29 mouse cellular contexts compared by ENCODE assay signal in the genomic region with DNA sequence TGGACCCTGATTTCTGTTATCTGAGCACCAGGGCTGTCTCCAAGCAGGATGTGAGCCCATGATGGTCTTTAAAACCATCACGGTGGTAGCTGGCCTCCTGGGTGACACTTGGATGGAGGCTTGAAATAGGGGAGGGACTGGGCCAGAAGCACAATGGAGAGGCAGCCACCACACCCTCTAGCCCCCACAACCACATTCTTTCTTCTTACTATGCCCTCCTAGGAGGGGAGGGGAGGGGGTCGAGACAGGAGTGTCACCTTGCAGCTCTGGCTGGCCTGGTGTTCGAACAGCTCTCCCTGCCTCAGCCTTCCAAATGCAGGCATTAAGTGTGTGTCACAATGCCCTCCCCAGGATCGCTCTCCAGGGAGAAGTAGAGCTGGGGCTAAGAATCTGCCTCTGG. TPM values are rescaled to one million over a fixed set of nuclear protein-coding genes. Genes with fewer than 3 reads are reported as not detected.
A peak's percentile ranks its signal among the peaks of the same experiment; 100 is the strongest.
DNase-seq lines count a peak whose midpoint lies in the region; ATAC-seq and TF ChIP-seq lines count a peak whose summit lies in the region.
"Had no signal": no experiment of that assay in that cellular context is flagged by ENCODE, and none has a peak within 500 bp of the region (broad histone marks: within the 10 kb centered on the region; RNA-seq: fewer than 3 reads in every experiment).

No protein-coding gene starts in this region.

- no peak for TF ChIP-seq CTCF in ES-Bruce4 (IDR thresholded peaks at IDR 0.05; ENCODE audit: low read depth, low read length)

- TF ChIP-seq EP300 in ES-Bruce4 (IDR thresholded peaks at IDR 0.05; ENCODE audit: insufficient read depth, low read depth, low read length), result peak; percentile 63; the same call in 1 of the 2 replicates

- TF ChIP-seq POLR2A in ES-Bruce4 (IDR thresholded peaks at IDR 0.05; ENCODE audit: insufficient read depth, low read length), result no peak

- no peak for DNase-seq in liver, embryonic 11.5 days (ENCODE audit: low spot score)
- DNase-seq in ZHBTc4 (ENCODE audit: low read depth, low spot score), result peak; percentile 48
- DNase-seq in heart, embryonic 10.5 days (ENCODE audit: low spot score), result no peak
- DNase-seq: adrenal gland, postnatal 14 days; cerebellum, adult 11-12 months; cerebellum, adult 9-11 months; gastrocnemius, postnatal 14 days; kidney, adult 8-10 months; kidney, postnatal 4 days; layer of hippocampus, postnatal 36 days; lung, postnatal 14 days; retina, postnatal 1 day; right cerebral cortex, postnatal 14 days; thymus, postnatal 14 days had no signal

- peaks cover 69% of the 10 kb centered on the region for H3K36me3 ChIP-seq in liver, embryonic 12.5 days
- H3K36me3 ChIP-seq in liver, embryonic 11.5 days (ENCODE audit: control insufficient read depth, insufficient read depth, low read length), result peaks cover 40% of the 10 kb centered on the region
- H3K36me3 ChIP-seq in ES-Bruce4 (ENCODE audit: control insufficient read depth, insufficient read depth, low read length, poor library complexity, severe bottlenecking), result peaks cover 19% of the 10 kb centered on the region
- peaks cover 69% of the 10 kb centered on the region for H3K36me3 ChIP-seq in liver, embryonic 15.5 days (replicated peaks)
- H3K36me3 ChIP-seq in heart, embryonic 10.5 days, result peaks cover 38% of the 10 kb centered on the region
- no peaks in the 10 kb centered on the region for H3K36me3 ChIP-seq in forebrain, embryonic 15.5 days
- H3K36me3 ChIP-seq in hindbrain, embryonic 13.5 days, result peaks cover 8% of the 10 kb centered on the region

- peak overlapping the region; percentile 82 for H3K4me3 ChIP-seq in liver, embryonic 12.5 days
- H3K4me3 ChIP-seq in liver, embryonic 11.5 days (ENCODE audit: low read depth, low read length), result no peak overlapping the region
- no peak overlapping the region for H3K4me3 ChIP-seq in ES-Bruce4 (ENCODE audit: low read depth, low read length)
- H3K4me3 ChIP-seq in liver, embryonic 15.5 days (replicated peaks), result peak overlapping the region; percentile 79
- no peak overlapping the region for H3K4me3 ChIP-seq in heart, embryonic 10.5 days
- no peak overlapping the region for H3K4me3 ChIP-seq in forebrain, embryonic 15.5 days
- H3K4me3 ChIP-seq in hindbrain, embryonic 13.5 days, result no peak overlapping the region
- H3K4me3 ChIP-seq: forebrain, embryonic 13.5 days; heart, embryonic 15.5 days; neural tube, embryonic 13.5 days had no signal

- peak overlapping the region; percentile 84 for H3K27ac ChIP-seq in liver, embryonic 12.5 days
- H3K27ac ChIP-seq in liver, embryonic 11.5 days (ENCODE audit: low read depth, low read length), result no peak overlapping the region
- peak overlapping the region; percentile 37 for H3K27ac ChIP-seq in ES-Bruce4 (ENCODE audit: insufficient read depth, low read length)
- H3K27ac ChIP-seq in liver, embryonic 15.5 days (replicated peaks), result peak overlapping the region; percentile 93
- no peak overlapping the region for H3K27ac ChIP-seq in heart, embryonic 10.5 days
- no peak overlapping the region for H3K27ac ChIP-seq in forebrain, embryonic 15.5 days (replicated peaks)
- no peak overlapping the region for H3K27ac ChIP-seq in hindbrain, embryonic 13.5 days
- H3K27ac ChIP-seq: forebrain, embryonic 13.5 days; heart, embryonic 15.5 days; kidney, postnatal 0 days; neural tube, embryonic 13.5 days had no signal

- no peaks in the 10 kb centered on the region for H3K27me3 ChIP-seq in liver, embryonic 12.5 days (replicated peaks)
- no peaks in the 10 kb centered on the region for H3K27me3 ChIP-seq in liver, embryonic 11.5 days (replicated peaks; ENCODE audit: control insufficient read depth, insufficient read depth, low read length)
- H3K27me3 ChIP-seq in ES-Bruce4 (ENCODE audit: control insufficient read depth, insufficient read depth, low read length, poor library complexity, severe bottlenecking), result no peaks in the 10 kb centered on the region
- H3K27me3 ChIP-seq in liver, embryonic 15.5 days, result no peaks in the 10 kb centered on the region
- H3K27me3 ChIP-seq in heart, embryonic 10.5 days (ENCODE audit: insufficient read depth, poor library complexity, severe bottlenecking), result no peaks in the 10 kb centered on the region
- H3K27me3 ChIP-seq in forebrain, embryonic 15.5 days, result peaks cover 5% of the 10 kb centered on the region; the same call in 1 of the 2 replicates
- peaks cover 15% of the 10 kb centered on the region for H3K27me3 ChIP-seq in hindbrain, embryonic 13.5 days
- H3K27me3 ChIP-seq: heart, embryonic 15.5 days had no signal

- no peaks in the 10 kb centered on the region for H3K9me3 ChIP-seq in liver, embryonic 12.5 days (replicated peaks)
- H3K9me3 ChIP-seq in liver, embryonic 11.5 days (ENCODE audit: control insufficient read depth, low read length), result no peaks in the 10 kb centered on the region
- H3K9me3 ChIP-seq in ES-Bruce4 (replicated peaks; ENCODE audit: control insufficient read depth, insufficient read depth, low read length, poor library complexity, severe bottlenecking), result no peaks in the 10 kb centered on the region
- no peaks in the 10 kb centered on the region for H3K9me3 ChIP-seq in liver, embryonic 15.5 days (replicated peaks)
- H3K9me3 ChIP-seq in heart, embryonic 10.5 days, result no peaks in the 10 kb centered on the region
- H3K9me3 ChIP-seq in forebrain, embryonic 15.5 days, result no peaks in the 10 kb centered on the region
- H3K9me3 ChIP-seq in hindbrain, embryonic 13.5 days, result no peaks in the 10 kb centered on the region
- H3K9me3 ChIP-seq: forebrain, embryonic 13.5 days; heart, embryonic 15.5 days; neural tube, embryonic 13.5 days had no signal

- H3K4me2 ChIP-seq in liver, embryonic 12.5 days, result peak overlapping the region; percentile 94
- H3K4me2 ChIP-seq in liver, embryonic 11.5 days, result no peak overlapping the region; the same call in 1 of the 2 replicates
- H3K4me2 ChIP-seq in liver, embryonic 15.5 days, result peak overlapping the region; percentile 93
- no peak overlapping the region for H3K4me2 ChIP-seq in forebrain, embryonic 15.5 days (replicated peaks)
- no peak overlapping the region for H3K4me2 ChIP-seq in hindbrain, embryonic 13.5 days
- H3K4me2 ChIP-seq: forebrain, embryonic 13.5 days; heart, embryonic 15.5 days; midbrain, embryonic 11.5 days; neural tube, embryonic 13.5 days had no signal

- ATAC-seq in liver, embryonic 12.5 days, result no peak
- no peak for ATAC-seq in liver, embryonic 11.5 days (replicated peaks; ENCODE audit: low FRiP score)
- no peak for ATAC-seq in liver, embryonic 15.5 days (ENCODE audit: insufficient read depth)
- ATAC-seq in forebrain, embryonic 15.5 days (replicated peaks), result no peak
- no peak for ATAC-seq in hindbrain, embryonic 13.5 days (ENCODE audit: low FRiP score)
- ATAC-seq: forebrain, embryonic 13.5 days; hindbrain, postnatal 0 days; intestine, embryonic 16.5 days had no signal

- WGBS in liver, embryonic 12.5 days (ENCODE audit: insufficient replicate concordance), result 75% methylated on average over 4 of the region's 4 CpGs
- 88% methylated on average over 4 of the region's 4 CpGs for WGBS in liver, embryonic 11.5 days
- WGBS in liver, embryonic 15.5 days (ENCODE audit: insufficient replicate concordance), result 91% methylated on average over 4 of the region's 4 CpGs
- 82% methylated on average over 4 of the region's 4 CpGs for WGBS in heart, embryonic 10.5 days
- 81% methylated on average over 4 of the region's 4 CpGs for WGBS in forebrain, embryonic 15.5 days
- 81% methylated on average over 4 of the region's 4 CpGs for WGBS in hindbrain, embryonic 13.5 days

- H3K4me1 ChIP-seq in liver, embryonic 12.5 days, result peaks cover 89% of the 10 kb centered on the region
- peaks cover 33% of the 10 kb centered on the region for H3K4me1 ChIP-seq in liver, embryonic 11.5 days (replicated peaks; ENCODE audit: control insufficient read depth, insufficient read depth, low read length)
- H3K4me1 ChIP-seq in ES-Bruce4 (ENCODE audit: control insufficient read depth, insufficient read depth, low read length), result peaks cover 6% of the 10 kb centered on the region
- H3K4me1 ChIP-seq in liver, embryonic 15.5 days (replicated peaks), result peaks cover 85% of the 10 kb centered on the region
- H3K4me1 ChIP-seq in heart, embryonic 10.5 days, result peaks cover 60% of the 10 kb centered on the region
- peaks cover 27% of the 10 kb centered on the region for H3K4me1 ChIP-seq in forebrain, embryonic 15.5 days
- H3K4me1 ChIP-seq in hindbrain, embryonic 13.5 days (replicated peaks), result peaks cover 46% of the 10 kb centered on the region

- H3K9ac ChIP-seq in liver, embryonic 12.5 days, result peak overlapping the region; percentile 95
- H3K9ac ChIP-seq in liver, embryonic 11.5 days (ENCODE audit: low read depth, low read length), result no peak overlapping the region
- H3K9ac ChIP-seq in ES-Bruce4 (ENCODE audit: low read depth, poor library complexity, severe bottlenecking), result no peak overlapping the region
- H3K9ac ChIP-seq in liver, embryonic 15.5 days, result 0 out of 2 replicates have a peak overlapping the region, but pooled peaks have one; percentile 90
- no peak overlapping the region for H3K9ac ChIP-seq in forebrain, embryonic 15.5 days (replicated peaks)
- H3K9ac ChIP-seq in hindbrain, embryonic 13.5 days, result no peak overlapping the region
- H3K9ac ChIP-seq: forebrain, embryonic 13.5 days; heart, embryonic 15.5 days; neural tube, embryonic 13.5 days had no signal

RNA-seq across cellular contexts. Expression of gene Ucp2, which starts 4.3 kb away (rescaled TPM):
- polyA plus RNA-seq in liver, embryonic 12.5 days (2016; fragmentation: Nextera tagmentation; extraction: Ambion mirVana), result 814 and 842 TPM in 2 replicates
- polyA plus RNA-seq in liver, embryonic 11.5 days (2014; fragmentation: Nextera tagmentation; extraction: Ambion mirVana), result 487 and 491 TPM in 2 replicates
- polyA plus RNA-seq in ES-Bruce4 (2011; ENCODE audit: insufficient read depth, insufficient read length, low read depth, missing spikeins), result 162 and 171 TPM in 2 replicates
- 734 and 787 TPM in 2 replicates for polyA plus RNA-seq in liver, embryonic 15.5 days (2015; fragmentation: Nextera tagmentation; extraction: Ambion mirVana)
- polyA plus RNA-seq in heart, embryonic 10.5 days (2016; fragmentation: Nextera tagmentation; extraction: Ambion mirVana), result 165 and 231 TPM in 2 replicates
- polyA plus RNA-seq in forebrain, embryonic 15.5 days (2015; fragmentation: Nextera tagmentation; extraction: Ambion mirVana), result 47.4 and 48.4 TPM in 2 replicates
- 75.2 and 78.6 TPM in 2 replicates for polyA plus RNA-seq in hindbrain, embryonic 13.5 days (2015; fragmentation: Nextera tagmentation; extraction: Ambion mirVana)

RNA-seq across cellular contexts. Expression of gene Dnajb13, which starts 17.4 kb away (rescaled TPM):
- 2.5 TPM in 2 replicates for polyA plus RNA-seq in liver, embryonic 12.5 days (2016; fragmentation: Nextera tagmentation; extraction: Ambion mirVana)
- 1.2 and 1.6 TPM in 2 replicates for polyA plus RNA-seq in liver, embryonic 11.5 days (2014; fragmentation: Nextera tagmentation; extraction: Ambion mirVana)
- 0.39 TPM in 1 of 2 replicates, not detected in the other for polyA plus RNA-seq in ES-Bruce4 (2011; ENCODE audit: insufficient read depth, insufficient read length, low read depth, missing spikeins)
- 2.9 and 3.8 TPM in 2 replicates for polyA plus RNA-seq in liver, embryonic 15.5 days (2015; fragmentation: Nextera tagmentation; extraction: Ambion mirVana)
- polyA plus RNA-seq in heart, embryonic 10.5 days (2016; fragmentation: Nextera tagmentation; extraction: Ambion mirVana), result 0.22 and 0.35 TPM in 2 replicates
- 2.6 and 4.9 TPM in 2 replicates for polyA plus RNA-seq in forebrain, embryonic 15.5 days (2015; fragmentation: Nextera tagmentation; extraction: Ambion mirVana)
- 4.4 and 8.5 TPM in 2 replicates for polyA plus RNA-seq in hindbrain, embryonic 13.5 days (2015; fragmentation: Nextera tagmentation; extraction: Ambion mirVana)

RNA-seq across cellular contexts. Expression of gene Ucp3, which starts 24.6 kb away (rescaled TPM):
- 0.10 TPM in 1 of 2 replicates, not detected in the other for polyA plus RNA-seq in liver, embryonic 12.5 days (2016; fragmentation: Nextera tagmentation; extraction: Ambion mirVana)
- polyA plus RNA-seq in liver, embryonic 11.5 days (2014; fragmentation: Nextera tagmentation; extraction: Ambion mirVana), result not detected in 2 replicates
- not detected in 2 replicates for polyA plus RNA-seq in ES-Bruce4 (2011; ENCODE audit: insufficient read depth, insufficient read length, low read depth, missing spikeins)
- 0.06 TPM in 1 of 2 replicates, not detected in the other for polyA plus RNA-seq in liver, embryonic 15.5 days (2015; fragmentation: Nextera tagmentation; extraction: Ambion mirVana)
- 0.05 and 0.14 TPM in 2 replicates for polyA plus RNA-seq in heart, embryonic 10.5 days (2016; fragmentation: Nextera tagmentation; extraction: Ambion mirVana)
- not detected in 2 replicates for polyA plus RNA-seq in forebrain, embryonic 15.5 days (2015; fragmentation: Nextera tagmentation; extraction: Ambion mirVana)
- polyA plus RNA-seq in hindbrain, embryonic 13.5 days (2015; fragmentation: Nextera tagmentation; extraction: Ambion mirVana), result not detected in 2 replicates
- polyA plus RNA-seq: forebrain, embryonic 13.5 days; hindbrain, embryonic 11.5 days; intestine, embryonic 16.5 days; limb, embryonic 11.5 days; liver, adult 2 months; midbrain, embryonic 11.5 days; neural tube, embryonic 13.5 days had no signal

RNA-seq across cellular contexts. Expression of gene Coa4, which starts 39.5 kb away (rescaled TPM):
- 15.1 and 18.1 TPM in 2 replicates for polyA plus RNA-seq in liver, embryonic 12.5 days (2016; fragmentation: Nextera tagmentation; extraction: Ambion mirVana)
- 26.3 and 27.5 TPM in 2 replicates for polyA plus RNA-seq in liver, embryonic 11.5 days (2014; fragmentation: Nextera tagmentation; extraction: Ambion mirVana)
- 9.2 and 14.6 TPM in 2 replicates for polyA plus RNA-seq in ES-Bruce4 (2011; ENCODE audit: insufficient read depth, insufficient read length, low read depth, missing spikeins)
- 11.5 and 12.3 TPM in 2 replicates for polyA plus RNA-seq in liver, embryonic 15.5 days (2015; fragmentation: Nextera tagmentation; extraction: Ambion mirVana)
- 26.4 and 31.3 TPM in 2 replicates for polyA plus RNA-seq in heart, embryonic 10.5 days (2016; fragmentation: Nextera tagmentation; extraction: Ambion mirVana)
- polyA plus RNA-seq in forebrain, embryonic 15.5 days (2015; fragmentation: Nextera tagmentation; extraction: Ambion mirVana), result 14.1 and 14.9 TPM in 2 replicates
- 15.8 and 17.2 TPM in 2 replicates for polyA plus RNA-seq in hindbrain, embryonic 13.5 days (2015; fragmentation: Nextera tagmentation; extraction: Ambion mirVana)

Comparison
In these comparisons a context has a peak if more than half of its experiments do, and no peak if none do; other contexts are left out.
1. H3K27ac ChIP-seq: peak in liver, embryonic 12.5 days (single experiment), ES-Bruce4 (single experiment) and liver, embryonic 15.5 days (single experiment); none in liver, embryonic 11.5 days (single experiment), heart, embryonic 10.5 days (single experiment), forebrain, embryonic 15.5 days (single experiment) and hindbrain, embryonic 13.5 days (single experiment).
2. H3K4me2 ChIP-seq: peak in liver, embryonic 12.5 days (single experiment) and liver, embryonic 15.5 days (single experiment); none in liver, embryonic 11.5 days (single experiment), forebrain, embryonic 15.5 days (single experiment) and hindbrain, embryonic 13.5 days (single experiment).
3. H3K4me3 ChIP-seq: peak in liver, embryonic 12.5 days (single experiment) and liver, embryonic 15.5 days (single experiment); none in liver, embryonic 11.5 days (single experiment), ES-Bruce4 (single experiment), heart, embryonic 10.5 days (single experiment), forebrain, embryonic 15.5 days (single experiment) and hindbrain, embryonic 13.5 days (single experiment).
4. H3K9ac ChIP-seq: peak in liver, embryonic 12.5 days (single experiment) and liver, embryonic 15.5 days (single experiment); none in liver, embryonic 11.5 days (single experiment), ES-Bruce4 (single experiment), forebrain, embryonic 15.5 days (single experiment) and hindbrain, embryonic 13.5 days (single experiment).